Mouse (Mus musculus) lung, embryonic 15.5 days (tissue): ENCODE data around the gene Pam16. TPM values are rescaled to one million over a fixed set of nuclear protein-coding genes. Genes with fewer than 3 reads are reported as not detected.

Experiments
- ATAC-seq: fragments of 200-750 bp; cut with Nextera tagmentation; 2 replicates; pipeline ENCODE4 v1.8.0; 2017; ENCODE audit warnings: moderate number of reproducible peaks, borderline replicate concordance; ENCODE audit not compliant: low FRiP score, low TSS enrichment; ENCODE audit errors: extremely low read depth
- H3K27ac ChIP-seq: fragments of 300-500 bp; sonication (generic); 2 replicates; pipeline ENCODE4 v1.5.1; 2015; ENCODE audit warnings: moderate library complexity, mild to moderate bottlenecking, inconsistent platforms
- H3K27me3 ChIP-seq: fragments of 300-500 bp; sonication (generic); 2 replicates; pipeline ENCODE4 v1.6.1; 2015; ENCODE audit warnings: inconsistent platforms
- H3K36me3 ChIP-seq: fragments of 300-500 bp; sonication (generic); 2 replicates; pipeline ENCODE4 v1.6.1; 2015; ENCODE audit warnings: inconsistent platforms
- H3K4me1 ChIP-seq: fragments of 300-500 bp; sonication (generic); 2 replicates; pipeline ENCODE4 v1.6.1; 2015; ENCODE audit warnings: inconsistent platforms
- H3K4me2 ChIP-seq: fragments of 300-500 bp; sonication (generic); 2 replicates; pipeline ENCODE4 v1.6.1; 2015; ENCODE audit warnings: inconsistent platforms, mild to moderate bottlenecking, moderate library complexity
- H3K4me3 ChIP-seq: fragments of 300-500 bp; sonication (generic); 2 replicates; pipeline ENCODE4 v1.5.1; 2015; ENCODE audit warnings: mild to moderate bottlenecking, inconsistent platforms
- H3K9ac ChIP-seq: fragments of 300-500 bp; sonication (generic); 2 replicates; pipeline ENCODE4 v1.6.1; 2015; ENCODE audit warnings: inconsistent platforms
- H3K9me3 ChIP-seq: fragments of 300-500 bp; sonication (generic); 2 replicates; pipeline ENCODE4 v1.6.1; 2016; ENCODE audit warnings: inconsistent platforms
- WGBS: fragments of 180-500 bp; shearing (Covaris S2); methylation state at CpG from one replicate; pipeline ENCODE4 v1.1.7; 2015; 5-methylcytosine and 5-hydroxymethylcytosine counted together
- polyA plus RNA-seq: library from polyadenylated mRNA; unstranded; fragments of >200 nt; fragmentation: Nextera tagmentation; extraction: Ambion mirVana; gene quantifications from 2 replicates; pipeline ENCODE4 v1.2.1, GENCODE M21; 2015

The Pam16 gene
- polyA plus RNA-seq, 1 experiment from 2014 or later: 93.8 TPM

DNA sequence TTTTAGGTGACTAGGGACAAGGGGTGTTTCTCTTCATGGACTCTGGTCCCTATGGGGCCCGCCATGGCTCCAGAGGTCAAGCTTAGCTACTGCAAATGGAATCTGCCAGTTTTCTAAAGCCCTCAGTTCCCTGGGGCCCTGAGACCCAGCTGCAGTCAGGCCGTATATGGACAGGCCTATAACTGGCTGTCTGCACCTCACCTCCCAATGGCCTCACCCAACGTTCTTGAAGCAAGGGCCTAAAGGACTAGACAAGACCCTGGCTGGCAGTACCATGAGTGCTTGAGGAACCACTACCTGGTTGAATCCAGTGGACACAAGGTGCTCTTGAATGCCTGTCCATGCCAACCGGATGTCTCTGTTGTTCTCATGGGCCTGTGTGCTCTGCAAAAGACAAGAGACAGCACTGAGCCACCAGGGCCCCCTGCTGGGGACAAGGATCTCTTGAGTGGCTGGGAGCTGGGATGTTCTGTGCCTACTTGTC, 30.5 kb upstream of the Pam16 start:
- Histone ChIP-seq H3K4me2 (no peak overlapping the region), H3K4me3 (no peak overlapping the region), H3K9ac (no peak overlapping the region), H3K9me3 (no peaks in the 10 kb centered on the region), H3K4me1 (peaks cover 42% of the 10 kb centered on the region), H3K27me3 (no peaks in the 10 kb centered on the region), H3K27ac (peak overlapping the region; percentile 51), H3K36me3 (peaks cover 24% of the 10 kb centered on the region; the same call in 1 of the 2 replicates)
- ATAC-seq: no peak
- WGBS: 55% methylated on average over 4 of the region's 4 CpGs

DNA sequence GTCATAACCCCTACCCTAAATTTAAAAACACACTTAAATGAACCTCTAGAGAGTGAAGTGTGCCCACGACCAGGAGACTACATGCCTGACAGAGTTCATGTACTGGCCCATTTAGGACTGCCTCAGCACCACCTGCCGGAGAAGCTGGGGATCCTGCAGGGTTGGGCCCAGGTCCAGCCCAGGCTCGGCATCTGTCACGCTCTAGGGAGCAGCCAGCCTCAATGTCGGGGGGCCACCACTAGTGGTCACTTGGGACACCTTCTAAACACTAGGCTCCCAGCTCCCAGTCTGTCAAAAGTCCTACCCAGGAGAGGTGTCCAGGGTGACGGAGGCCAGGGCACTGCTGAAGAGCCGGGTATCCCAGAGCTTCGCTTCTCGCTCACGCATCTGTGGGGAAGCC, 29.9 kb upstream of the Pam16 start:
- 76% methylated on average over 10 of the region's 10 CpGs for WGBS
- Histone ChIP-seq H3K4me2 (no peak overlapping the region), H3K9ac (no peak overlapping the region), H3K4me1 (peaks cover 42% of the 10 kb centered on the region), H3K9me3 (no peaks in the 10 kb centered on the region), H3K36me3 (peaks cover 30% of the 10 kb centered on the region), H3K4me3 (no peak overlapping the region), H3K27ac (no peak overlapping the region), H3K27me3 (no peaks in the 10 kb centered on the region)
- no peak for ATAC-seq

DNA sequence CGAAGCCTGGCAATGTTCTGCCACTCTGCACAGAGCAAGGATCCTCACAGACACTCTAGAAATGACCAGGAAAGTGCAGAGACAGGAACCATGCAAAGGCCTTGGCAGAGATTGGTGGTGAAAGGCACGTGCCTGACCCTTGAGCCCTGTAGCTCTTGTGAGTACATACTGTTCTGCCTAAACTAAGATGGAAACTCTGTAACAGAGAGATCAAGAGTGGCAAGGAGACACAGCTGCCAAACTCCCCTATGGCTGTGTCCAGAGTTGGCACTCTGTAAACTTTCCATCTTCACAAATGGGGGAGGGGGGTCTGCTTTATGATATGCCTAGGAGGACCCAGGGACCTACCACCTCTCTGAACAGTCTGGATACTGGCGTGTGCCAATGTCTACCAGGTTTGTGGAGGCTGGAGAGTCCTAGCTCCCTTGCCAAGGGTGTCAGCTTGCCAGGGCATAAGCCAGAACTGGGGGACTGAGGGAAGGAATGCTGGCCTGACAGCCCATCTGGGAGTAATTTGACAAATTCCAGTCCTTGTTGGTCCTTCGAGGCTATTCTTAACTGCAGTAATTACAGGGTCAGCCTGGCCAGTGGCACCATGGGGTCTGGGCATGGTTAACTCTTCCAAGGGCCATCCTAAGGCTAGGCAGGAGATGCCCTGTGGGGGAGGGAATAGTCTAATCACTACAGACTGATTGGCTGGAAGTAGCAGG, 28.1 kb upstream of the Pam16 start:
- Histone ChIP-seq H3K4me1 (peaks cover 36% of the 10 kb centered on the region), H3K36me3 (peaks cover 48% of the 10 kb centered on the region), H3K4me2 (no peak overlapping the region), H3K9me3 (no peaks in the 10 kb centered on the region), H3K4me3 (no peak overlapping the region), H3K27me3 (no peaks in the 10 kb centered on the region), H3K9ac (no peak overlapping the region), H3K27ac (0 out of 2 replicates have a peak overlapping the region, but pooled peaks have one; percentile 43)
- no peak for ATAC-seq
- 68% methylated on average over 4 of the region's 4 CpGs for WGBS

DNA sequence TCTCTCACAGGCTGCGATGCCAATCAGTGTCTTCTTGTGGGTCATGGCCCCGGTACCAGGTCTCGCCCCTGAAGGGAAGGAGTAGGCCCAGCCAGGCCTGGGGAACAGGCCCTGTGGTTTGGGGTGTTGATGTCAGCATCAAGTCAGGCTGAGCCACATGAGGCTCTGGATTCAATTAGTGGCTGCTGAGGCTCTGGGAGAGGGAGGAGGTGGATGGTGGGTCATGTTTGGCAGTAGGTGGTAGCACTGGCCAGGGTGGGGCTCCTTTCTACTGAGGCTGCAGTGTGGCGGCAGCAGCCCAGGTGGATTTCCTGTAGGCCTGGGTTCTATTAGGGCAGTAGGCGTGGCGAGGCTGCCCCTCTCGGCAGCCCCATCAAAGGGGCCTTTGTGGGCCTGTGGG, 26.8 kb upstream of the Pam16 start:
- whole genome bisulfite sequencing: 61% methylated on average over 7 of the region's 7 CpGs
- Histone ChIP-seq H3K4me2 (no peak overlapping the region), H3K27me3 (no peaks in the 10 kb centered on the region), H3K36me3 (peaks cover 51% of the 10 kb centered on the region), H3K4me1 (peaks cover 48% of the 10 kb centered on the region), H3K27ac (peak overlapping the region; percentile 43; the same call in 1 of the 2 replicates), H3K4me3 (no peak overlapping the region), H3K9ac (no peak overlapping the region), H3K9me3 (no peaks in the 10 kb centered on the region)
- ATAC-seq: peak; percentile 6; the same call in 1 of the 2 replicates

DNA sequence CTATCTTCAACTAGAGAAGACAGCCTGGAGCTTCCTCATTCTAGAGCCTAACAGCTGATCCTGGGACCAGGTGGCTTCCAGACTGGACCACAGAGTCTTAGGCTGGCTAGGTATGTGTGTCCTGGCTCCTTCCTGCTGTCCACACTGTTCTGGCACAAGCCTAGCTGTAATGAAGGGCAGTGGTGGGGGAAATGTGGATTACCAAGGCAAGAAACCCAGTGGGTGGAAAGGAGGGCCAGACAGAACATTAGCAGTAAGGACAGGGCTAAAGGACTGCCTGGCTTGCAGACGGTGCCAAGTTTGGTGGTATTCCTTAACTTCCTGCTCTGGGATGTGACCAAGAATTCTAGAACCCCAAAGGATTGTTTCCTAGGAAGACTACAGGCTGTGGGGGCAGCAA, 26.3 kb upstream of the Pam16 start:
- Histone ChIP-seq H3K9ac (no peak overlapping the region), H3K36me3 (peaks cover 51% of the 10 kb centered on the region), H3K4me1 (peaks cover 48% of the 10 kb centered on the region), H3K9me3 (no peaks in the 10 kb centered on the region), H3K27ac (0 out of 2 replicates have a peak overlapping the region, but pooled peaks have one; percentile 43), H3K27me3 (no peaks in the 10 kb centered on the region), H3K4me3 (no peak overlapping the region), H3K4me2 (no peak overlapping the region)
- 71% methylated on average over 1 of the region's 1 CpGs for WGBS
- ATAC-seq: no peak

DNA sequence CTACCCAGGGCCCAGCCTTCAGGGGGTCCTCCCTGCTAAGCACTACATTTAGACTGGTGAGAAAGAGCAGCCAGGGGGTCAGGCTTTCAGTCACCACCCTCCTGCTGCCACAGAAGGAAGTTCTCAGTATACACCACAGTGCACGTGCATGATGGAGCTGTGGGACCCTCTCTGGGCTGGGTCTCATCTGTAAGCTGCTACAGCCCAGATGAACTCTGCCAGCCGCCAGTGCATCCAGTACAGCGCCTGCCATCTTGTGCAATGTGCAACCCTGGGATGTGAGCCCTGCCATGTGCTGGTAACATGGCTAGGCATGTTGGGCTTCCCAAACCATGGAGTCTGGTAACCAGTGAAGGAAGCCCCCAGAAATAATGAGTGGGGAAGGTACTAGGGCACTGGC, 25.4 kb upstream of the Pam16 start:
- 88% methylated on average over 3 of the region's 3 CpGs for WGBS
- no peaks in the 10 kb centered on the region for H3K27me3 ChIP-seq
- no peaks in the 10 kb centered on the region for H3K9me3 ChIP-seq
- no peak overlapping the region for H3K4me3 ChIP-seq
- no peak overlapping the region for H3K4me2 ChIP-seq
- no peak overlapping the region for H3K9ac ChIP-seq
- peaks cover 51% of the 10 kb centered on the region for H3K4me1 ChIP-seq
- ATAC-seq: no peak
- H3K36me3 ChIP-seq: peaks cover 51% of the 10 kb centered on the region
- no peak overlapping the region for H3K27ac ChIP-seq

DNA sequence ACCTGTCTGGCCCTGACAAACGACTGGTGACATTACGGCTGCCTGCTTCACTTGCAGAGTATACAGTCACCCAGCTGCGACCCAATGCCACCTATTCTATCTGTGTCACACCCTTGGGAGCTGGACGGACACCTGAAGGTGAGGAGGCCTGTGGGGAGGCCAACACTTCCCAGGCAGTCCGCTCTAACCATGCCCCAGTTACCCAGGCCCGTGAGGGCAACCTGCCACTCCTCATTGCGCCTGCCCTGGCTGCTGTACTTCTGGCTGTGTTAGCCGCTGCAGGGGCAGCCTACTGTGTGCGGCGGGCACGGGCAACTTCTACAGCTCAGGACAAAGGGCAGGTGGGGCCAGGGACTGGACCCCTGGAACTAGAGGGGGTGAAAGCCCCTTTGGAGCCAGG, 24.9 kb upstream of the Pam16 start:
- Histone ChIP-seq H3K9me3 (no peaks in the 10 kb centered on the region), H3K4me2 (no peak overlapping the region), H3K9ac (no peak overlapping the region), H3K27me3 (no peaks in the 10 kb centered on the region), H3K36me3 (peaks cover 51% of the 10 kb centered on the region), H3K4me3 (no peak overlapping the region), H3K4me1 (peaks cover 53% of the 10 kb centered on the region), H3K27ac (no peak overlapping the region)
- no peak for ATAC-seq
- WGBS: 88% methylated on average over 11 of the region's 11 CpGs

DNA sequence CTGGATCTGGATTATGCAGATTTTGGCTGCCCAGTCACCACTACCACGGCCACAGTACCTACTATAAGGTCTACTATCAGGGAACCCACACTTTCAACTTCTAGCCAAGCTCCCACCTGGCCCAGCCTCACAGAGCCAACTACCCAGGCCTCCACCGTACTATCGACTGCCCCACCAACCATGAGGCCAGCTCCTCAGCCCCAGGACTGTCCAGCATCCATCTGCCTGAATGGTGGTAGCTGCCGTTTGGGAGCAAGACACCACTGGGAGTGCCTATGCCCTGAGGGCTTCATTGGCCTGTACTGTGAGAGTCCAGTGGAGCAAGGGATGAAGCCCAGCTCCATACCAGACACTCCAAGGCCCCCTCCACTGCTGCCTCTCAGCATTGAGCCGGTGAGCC, 24.4 kb upstream of the Pam16 start:
- no peaks in the 10 kb centered on the region for H3K9me3 ChIP-seq
- H3K36me3 ChIP-seq: peaks cover 51% of the 10 kb centered on the region
- H3K4me2 ChIP-seq: no peak overlapping the region
- H3K4me3 ChIP-seq: no peak overlapping the region
- no peak overlapping the region for H3K27ac ChIP-seq
- H3K9ac ChIP-seq: no peak overlapping the region
- no peaks in the 10 kb centered on the region for H3K27me3 ChIP-seq
- H3K4me1 ChIP-seq: peaks cover 58% of the 10 kb centered on the region
- ATAC-seq: no peak
- 86% methylated on average over 5 of the region's 5 CpGs for WGBS

DNA sequence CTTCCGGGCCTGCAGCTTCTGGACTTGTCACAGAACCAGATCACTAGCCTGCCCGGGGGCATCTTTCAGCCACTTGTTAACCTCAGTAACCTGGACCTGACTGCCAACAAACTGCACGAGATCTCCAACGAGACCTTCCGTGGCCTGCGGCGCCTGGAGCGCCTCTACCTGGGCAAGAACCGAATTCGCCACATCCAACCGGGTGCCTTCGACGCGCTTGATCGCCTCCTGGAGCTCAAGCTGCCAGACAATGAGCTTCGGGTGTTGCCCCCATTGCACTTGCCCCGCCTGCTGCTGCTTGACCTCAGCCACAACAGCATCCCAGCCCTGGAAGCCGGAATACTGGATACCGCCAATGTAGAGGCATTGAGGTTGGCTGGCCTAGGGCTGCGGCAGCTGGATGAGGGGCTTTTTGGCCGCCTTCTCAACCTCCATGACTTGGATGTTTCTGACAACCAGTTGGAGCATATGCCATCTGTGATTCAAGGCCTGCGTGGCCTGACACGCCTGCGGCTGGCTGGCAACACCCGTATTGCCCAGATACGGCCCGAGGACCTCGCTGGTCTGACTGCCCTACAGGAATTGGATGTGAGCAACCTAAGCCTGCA, 23.7 kb upstream of the Pam16 start:
- no peak overlapping the region for H3K27ac ChIP-seq
- no peaks in the 10 kb centered on the region for H3K27me3 ChIP-seq
- H3K9ac ChIP-seq: no peak overlapping the region
- H3K9me3 ChIP-seq: no peaks in the 10 kb centered on the region
- H3K36me3 ChIP-seq: peaks cover 51% of the 10 kb centered on the region
- no peak overlapping the region for H3K4me3 ChIP-seq
- no peak for ATAC-seq
- no peak overlapping the region for H3K4me2 ChIP-seq
- 92% methylated on average over 28 of the region's 28 CpGs for WGBS
- peaks cover 65% of the 10 kb centered on the region for H3K4me1 ChIP-seq

DNA sequence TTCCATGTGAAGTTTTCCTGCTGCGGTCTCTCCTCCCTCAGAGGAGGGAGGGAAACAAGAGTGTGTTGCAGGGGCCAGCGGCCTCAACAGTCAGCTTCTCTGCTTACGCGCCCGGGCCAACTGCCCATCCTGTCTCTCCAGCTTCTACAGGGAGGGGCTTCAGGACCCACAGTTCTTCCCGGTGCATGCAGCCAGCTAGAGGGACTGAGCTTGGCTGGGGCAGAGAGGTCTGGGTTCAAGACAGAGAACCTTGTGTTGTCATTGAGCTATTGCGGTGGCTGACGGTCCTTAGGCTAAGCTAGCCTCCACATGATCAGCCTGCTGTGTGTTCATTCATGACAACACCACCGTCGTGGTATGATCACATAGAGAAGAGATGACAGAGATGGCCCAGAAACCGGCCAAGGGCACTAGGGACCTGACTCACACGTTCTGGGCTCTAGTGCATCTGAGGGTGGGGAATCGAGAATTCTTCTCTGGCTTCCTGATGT, 22.9 kb upstream of the Pam16 start:
- H3K27me3 ChIP-seq: no peaks in the 10 kb centered on the region
- H3K4me2 ChIP-seq: 0 out of 2 replicates have a peak overlapping the region, but pooled peaks have one; percentile 30
- H3K9me3 ChIP-seq: no peaks in the 10 kb centered on the region
- no peak overlapping the region for H3K9ac ChIP-seq
- no peak overlapping the region for H3K4me3 ChIP-seq
- peaks cover 73% of the 10 kb centered on the region for H3K4me1 ChIP-seq
- no peak for ATAC-seq
- peak overlapping the region; percentile 81 for H3K27ac ChIP-seq
- 40% methylated on average over 13 of the region's 13 CpGs for WGBS
- H3K36me3 ChIP-seq: peaks cover 50% of the 10 kb centered on the region

DNA sequence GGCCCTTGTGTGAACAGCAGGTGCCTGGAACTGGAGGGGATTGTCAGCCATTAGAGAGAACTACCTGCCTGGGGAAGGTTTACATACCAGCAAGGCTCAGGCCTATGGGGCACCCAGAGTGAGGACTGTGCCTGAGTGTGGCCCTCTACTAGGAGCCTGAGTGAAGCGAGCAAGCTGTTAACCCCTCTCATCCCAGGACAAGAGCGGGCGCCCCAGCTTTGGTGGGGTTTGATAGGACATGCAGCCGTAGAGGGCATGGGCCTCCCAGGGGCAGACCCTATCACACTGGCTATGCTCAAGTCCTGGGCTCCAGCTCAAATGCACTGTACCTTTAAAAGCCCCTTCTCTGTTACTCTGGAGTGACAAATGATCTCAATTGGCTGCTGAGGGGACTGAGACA, 22.0 kb upstream of the Pam16 start:
- no peak overlapping the region for H3K4me3 ChIP-seq
- peak overlapping the region; percentile 30 for H3K4me2 ChIP-seq
- H3K27ac ChIP-seq: peak overlapping the region; percentile 81
- no peaks in the 10 kb centered on the region for H3K27me3 ChIP-seq
- WGBS: 43% methylated on average over 4 of the region's 4 CpGs
- peaks cover 42% of the 10 kb centered on the region for H3K36me3 ChIP-seq
- no peak overlapping the region for H3K9ac ChIP-seq
- no peaks in the 10 kb centered on the region for H3K9me3 ChIP-seq
- ATAC-seq: no peak
- peaks cover 74% of the 10 kb centered on the region for H3K4me1 ChIP-seq

DNA sequence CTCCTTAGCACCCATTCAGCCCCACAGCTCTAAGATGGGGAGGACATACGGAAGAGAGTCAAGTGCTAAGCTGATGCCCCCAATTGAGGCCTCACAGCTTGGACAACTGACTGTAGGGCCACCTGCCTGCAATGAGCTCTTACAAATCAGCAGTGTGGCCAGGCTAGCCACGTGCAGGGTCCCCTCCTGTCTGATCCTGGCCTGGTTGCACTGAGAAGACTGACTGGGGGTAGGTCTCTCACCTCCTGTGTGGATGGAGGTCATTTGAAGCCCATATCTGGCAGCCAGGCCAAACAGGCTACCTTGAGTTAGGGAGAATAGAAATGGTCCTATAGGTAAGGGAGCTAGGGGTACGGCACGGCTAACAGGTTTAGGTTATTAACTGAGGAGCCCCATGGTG, 21.1 kb upstream of the Pam16 start:
- H3K27ac ChIP-seq: no peak overlapping the region
- H3K9me3 ChIP-seq: no peaks in the 10 kb centered on the region
- peaks cover 74% of the 10 kb centered on the region for H3K4me1 ChIP-seq
- no peak overlapping the region for H3K4me3 ChIP-seq
- WGBS: 72% methylated on average over 4 of the region's 4 CpGs
- no peak overlapping the region for H3K4me2 ChIP-seq
- no peaks in the 10 kb centered on the region for H3K27me3 ChIP-seq
- no peak for ATAC-seq
- H3K9ac ChIP-seq: no peak overlapping the region
- H3K36me3 ChIP-seq: peaks cover 32% of the 10 kb centered on the region
